Mouse (Mus musculus): Measurements from ENCODE around the gene Fam126b.
"Not testable (repeated sequence)": the region's sequence is repeated elsewhere in the genome, so short reads cannot be mapped to it uniquely, and the experiment has no call there.

Fam126b gene

GRCm38 (mm10) chr1:58586171-58586997 lies at the start of gene Fam126b, which contains the start of gene Ndufb3:
Gene Fam126b, minus strand, starts transcription at chr1:58586323.
Gene Ndufb3, plus strand, starts transcription at chr1:58586384.
- DNase-seq, result peak; percentile 88 to 93

- DNase-seq, result not testable (repeated sequence)
Measured at GRCm38 (mm10) chr1:58628847-58629246, 42.7 kb upstream of the Fam126b start.

- peak; percentile 52 to 54 for DNase-seq
Measured at GRCm38 (mm10) chr1:58621996-58622748, 36.0 kb upstream of the Fam126b start.

- no peak for DNase-seq
Measured at GRCm38 (mm10) chr1:58621251-58621650, 35.1 kb upstream of the Fam126b start.

- no peak for DNase-seq
Measured at GRCm38 (mm10) chr1:58618766-58619165, 32.6 kb upstream of the Fam126b start.

GRCm38 (mm10) chr1:58617978-58618668 lies 32.0 kb upstream of the Fam126b start:
- DNase-seq, result no peak

GRCm38 (mm10) chr1:58617076-58617475 lies 31.0 kb upstream of the Fam126b start:
- no peak for DNase-seq

GRCm38 (mm10) chr1:58616176-58616575 lies 30.1 kb upstream of the Fam126b start:
- no peak for DNase-seq

GRCm38 (mm10) chr1:58615146-58615545 lies 29.0 kb upstream of the Fam126b start:
- DNase-seq, result no peak

- DNase-seq, result peak in 1 of 2 experiments; percentile 14
Measured at GRCm38 (mm10) chr1:58614424-58614823, 28.3 kb upstream of the Fam126b start.

GRCm38 (mm10) chr1:58613786-58614185 lies 27.7 kb upstream of the Fam126b start:
- DNase-seq, result peak in 1 of 2 experiments; percentile 10

- no peak for DNase-seq
Measured at GRCm38 (mm10) chr1:58610611-58611010, 24.5 kb upstream of the Fam126b start.

GRCm38 (mm10) chr1:58610166-58610565 lies 24.0 kb upstream of the Fam126b start:
- DNase-seq, result no peak

- not testable (repeated sequence) for DNase-seq
Measured at GRCm38 (mm10) chr1:58609591-58609990, 23.5 kb upstream of the Fam126b start.

GRCm38 (mm10) chr1:58603738-58604137 lies 17.6 kb upstream of the Fam126b start:
- no peak for DNase-seq

- DNase-seq, result no peak
Measured at GRCm38 (mm10) chr1:58602681-58603080, 16.6 kb upstream of the Fam126b start.

- no peak for DNase-seq
Measured at GRCm38 (mm10) chr1:58587491-58587890, 1.4 kb upstream of the Fam126b start.

- peak in 1 of 2 experiments; percentile 10 for DNase-seq
Measured at GRCm38 (mm10) chr1:58585373-58586170, 551 bp downstream of the Fam126b start.

- DNase-seq, result no peak
Measured at GRCm38 (mm10) chr1:58584271-58584670, 1.9 kb downstream of the Fam126b start.

- no peak for DNase-seq
Measured at GRCm38 (mm10) chr1:58582611-58583010, 3.5 kb downstream of the Fam126b start.

- DNase-seq, result peak; percentile 61 to 69
Measured at GRCm38 (mm10) chr1:58579179-58579578, 6.9 kb downstream of the Fam126b start.

GRCm38 (mm10) chr1:58570437-58570836 lies 15.7 kb downstream of the Fam126b start:
- no peak for DNase-seq

Measured in kidney, postnatal 4 days (tissue).